Mouse (Mus musculus) hindlimb bud, embryonic 11.5 days (tissue): Measurements from ENCODE around the gene Tomt.

Source experiments
- DNase-seq: peaks from one replicate; pipeline ENCODE4 v3.0.0-alpha.2; 2012; ENCODE audit warnings: low read depth, low spot score; ENCODE audit errors: extremely low spot score

Gene Tomt

GRCm38 (mm10) chr7:101858362-101858761 lies 47.8 kb downstream of the Tomt start:
- no peak for DNase-seq

- DNase-seq, result no peak
Measured at GRCm38 (mm10) chr7:101857094-101857493, 49.1 kb downstream of the Tomt start, which contains the start of gene Folr2. TSS of gene Folr2 (minus strand) at chr7:101857194.

GRCm38 (mm10) chr7:101853816-101854215 lies 52.3 kb downstream of the Tomt start:
- DNase-seq, result no peak

- DNase-seq, result no peak
Measured at GRCm38 (mm10) chr7:101852846-101853245, 53.3 kb downstream of the Tomt start.

GRCm38 (mm10) chr7:101851689-101852088 lies 54.5 kb downstream of the Tomt start:
- DNase-seq, result no peak
